Mouse (Mus musculus): ENCODE data around the gene Srpx. TPM values are rescaled to one million over a fixed set of nuclear protein-coding genes. Genes with fewer than 3 reads are reported as not detected.

Srpx gene
- total RNA-seq, 2 experiments from 2014 or later = 0.39 to 0.63 TPM

- DNase-seq (ENCODE audit: low spot score in 2 of 2) = no peak
- intact Hi-C loops (cut with DNase I) = no loop called here
These were observed 116.8 kb downstream of the Srpx start for GRCm38 (mm10) chrX:10000718-10001117.

Other genes with a start within 250 kb of the Srpx start
- gene Sytl5, start 232.1 kb downstream of the Srpx start, total RNA-seq (2021) = 1 to 10 TPM; 4.0 to 5.1 TPM
- gene Rpgr, start 99.2 kb upstream of the Srpx start, total RNA-seq (2021) = 10 to 100 TPM; 16.4 to 24.3 TPM
- gene Otc, start 134.6 kb upstream of the Srpx start, total RNA-seq (2021) = not detected